In genomic region chr16:74089951-74090350, GRCm38 (mm10) we compare ENCODE assay signal across 13 mouse cellular contexts.
DNase-seq lines count a peak whose midpoint lies in the region; ATAC-seq lines count a peak whose summit lies in the region.
"Had no signal": no experiment of that assay in that cellular context is flagged by ENCODE, and none has a peak within 500 bp of the region (broad histone marks: within the 10 kb centered on the region; RNA-seq: fewer than 3 reads in every experiment).

No protein-coding gene starts in this region.

- H3K9ac ChIP-seq in kidney, embryonic 15.5 days: no peak overlapping the region
- H3K9ac ChIP-seq: liver, embryonic 13.5 days; midbrain, embryonic 15.5 days had no signal

- ATAC-seq in kidney, embryonic 15.5 days (replicated peaks; ENCODE audit: low FRiP score): no peak
- ATAC-seq: midbrain, embryonic 15.5 days had no signal

- peaks cover 9% of the 10 kb centered on the region; the same call in 1 of the 2 replicates for H3K4me1 ChIP-seq in kidney, embryonic 15.5 days
- H3K4me1 ChIP-seq: liver, embryonic 13.5 days; midbrain, embryonic 15.5 days had no signal

- no peak overlapping the region for H3K4me3 ChIP-seq in kidney, embryonic 15.5 days (replicated peaks)
- H3K4me3 ChIP-seq: erythroblast, embryonic 14.5 days; liver, embryonic 13.5 days; midbrain, embryonic 15.5 days had no signal

- H3K27ac ChIP-seq in kidney, embryonic 15.5 days: no peak overlapping the region
- H3K27ac ChIP-seq: liver, embryonic 13.5 days; midbrain, embryonic 15.5 days had no signal

- DNase-seq in frontal cortex, postnatal 36 days (ENCODE audit: low spot score in 2 of 2): peak; percentile 17 to 31
- DNase-seq in frontal cortex, postnatal 25 days (ENCODE audit: low spot score in 2 of 2): no peak
- DNase-seq in Muller cell, postnatal 12 days (ENCODE audit: inconsistent ontology term): peak; percentile 76
- DNase-seq in brain, embryonic 18.5 days (ENCODE audit: low read depth, low spot score): peak; percentile 69
- peak; percentile 55 to 64 for DNase-seq in layer of hippocampus, postnatal 10 days (ENCODE audit: low spot score in 2 of 2)
- DNase-seq in lung, postnatal 10 days: no peak
- DNase-seq: adrenal gland, postnatal 14 days; kidney, adult 2 months; liver, embryonic 13.5 days; lung, postnatal 36 days had no signal

- H3K36me3 ChIP-seq in kidney, embryonic 15.5 days: no peaks in the 10 kb centered on the region
- H3K36me3 ChIP-seq: liver, embryonic 13.5 days; midbrain, embryonic 15.5 days had no signal

- no peaks in the 10 kb centered on the region for H3K27me3 ChIP-seq in kidney, embryonic 15.5 days
- H3K27me3 ChIP-seq: liver, embryonic 13.5 days; midbrain, embryonic 15.5 days had no signal

- no peaks in the 10 kb centered on the region for H3K9me3 ChIP-seq in kidney, embryonic 15.5 days (replicated peaks)
- H3K9me3 ChIP-seq: liver, embryonic 13.5 days; midbrain, embryonic 15.5 days had no signal

- no peak overlapping the region for H3K4me2 ChIP-seq in kidney, embryonic 15.5 days
- H3K4me2 ChIP-seq: liver, embryonic 13.5 days; midbrain, embryonic 15.5 days had no signal

- WGBS in kidney, embryonic 15.5 days: 88% methylated on average over 1 of the region's 1 CpGs

Comparison
In these comparisons a context has a peak if more than half of its experiments do, and no peak if none do; other contexts are left out.
1. DNase-seq: peak in frontal cortex, postnatal 36 days (2 of 2), Muller cell, postnatal 12 days (single experiment), brain, embryonic 18.5 days (single experiment) and layer of hippocampus, postnatal 10 days (2 of 2); none in frontal cortex, postnatal 25 days (0 of 2) and lung, postnatal 10 days (single experiment).